Mouse (Mus musculus) spleen, adult 2 months (tissue): ENCODE measurements around the gene Clic5.

Experiments used
- CTCF ChIP-seq: fragments of 200-500 bp; IDR thresholded peaks from 2 replicates; pipeline ENCODE4 v1.5.1; 2011; ENCODE audit warnings: mild to moderate bottlenecking, inconsistent platforms; ENCODE audit not compliant: insufficient read depth, insufficient read length, insufficient replicate concordance; ENCODE audit errors: extremely low read depth
- POLR2A ChIP-seq: fragments of 200-500 bp; IDR thresholded peaks from 2 replicates; pipeline ENCODE4 v1.6.1; 2011; ENCODE audit warnings: low read depth, low read length, inconsistent platforms

DNA sequence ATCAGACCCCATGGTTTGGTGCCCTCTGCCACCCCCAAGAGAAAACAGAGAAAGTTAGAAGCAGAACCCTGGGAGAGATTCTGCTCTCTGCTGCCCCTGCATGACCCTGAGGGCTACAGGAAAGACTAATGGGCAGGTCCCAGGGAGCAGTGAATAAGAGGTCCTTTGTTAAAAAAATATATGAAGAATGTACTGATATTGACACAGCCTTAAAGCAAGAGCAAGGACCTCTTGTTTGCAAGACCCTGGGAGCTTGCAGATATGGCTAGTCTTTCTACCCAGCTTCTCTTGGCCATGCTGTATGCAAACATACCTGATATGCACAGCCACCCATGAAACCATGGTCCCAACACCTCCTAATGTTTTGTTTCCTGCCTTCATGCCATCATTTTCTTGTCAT, 86.4 kb downstream of the Clic5 start:
- TF ChIP-seq POLR2A (no peak), CTCF (no peak)
